Mouse (Mus musculus): ENCODE results near the gene Rbpj. TPM values are rescaled to one million over a fixed set of nuclear protein-coding genes. Genes with fewer than 3 reads are reported as not detected.

Gene Rbpj
- total and polyA plus RNA-seq, 3 experiments = 40.5 to 62.8 (median 61.3) TPM

DNA sequence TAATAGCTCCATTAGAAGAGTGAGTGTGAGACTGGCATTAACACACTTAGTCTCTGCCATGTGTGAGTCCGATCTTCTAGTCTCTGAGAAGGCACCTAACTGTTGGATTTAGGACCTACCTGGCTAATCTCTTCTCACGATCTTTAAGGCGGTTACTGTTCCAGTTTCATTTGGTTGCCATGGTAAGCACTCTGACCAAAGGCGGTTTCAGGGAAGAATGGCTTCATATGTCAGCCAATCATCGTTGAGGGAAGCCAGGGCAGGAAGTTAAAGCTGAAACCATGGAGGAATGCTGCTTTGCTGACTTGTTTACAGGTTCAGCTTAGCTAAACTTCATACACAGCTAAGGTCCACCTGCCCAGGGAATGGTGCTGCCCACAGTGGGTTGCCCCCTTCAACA is 41.4 kb downstream of the Rbpj start:
- Histone ChIP-seq H3K4me3 (replicated peaks in 1 of 3; ENCODE audit: low read depth in 2 of 3, low read length in 2 of 3, poor library complexity in 1 of 3) (no peak overlapping the region), H3K79me2 (replicated peaks; ENCODE audit: control insufficient read depth, extremely low read depth, insufficient read depth, poor library complexity, severe bottlenecking) (no peaks in the 10 kb centered on the region), H3K4me1 (ENCODE audit: control insufficient read depth in 1 of 2, insufficient read depth in 2 of 2) (peaks cover 42 to 84% of the 10 kb centered on the region in 2 experiments), H3K27ac (ENCODE audit: insufficient read depth, low read depth) (no peak overlapping the region), H3K4me2 (ENCODE audit: insufficient read depth, low read depth, poor library complexity, severe bottlenecking) (no peak overlapping the region), H3K9me3 (replicated peaks; ENCODE audit: low read length) (no peaks in the 10 kb centered on the region), H3K36me3 (replicated peaks in 1 of 2; ENCODE audit: control insufficient read depth in 1 of 2, insufficient read depth in 1 of 2, low read length in 1 of 2) (no peaks in the 10 kb centered on the region), H3K27me3 (replicated peaks) (no peaks in the 10 kb centered on the region), H3K9ac (ENCODE audit: insufficient read depth, low read depth) (no peak overlapping the region)
- TF ChIP-seq MAZ (IDR thresholded peaks at IDR 0.05; ENCODE audit: low read depth, low read length) (no peak), KAT2A (IDR thresholded peaks at IDR 0.05; ENCODE audit: insufficient replicate concordance, low read length) (no peak), MEF2A (IDR thresholded peaks at IDR 0.05; ENCODE audit: borderline replicate concordance, low read depth, low read length) (no peak), NELFE (IDR thresholded peaks at IDR 0.05; ENCODE audit: low read depth, low read length) (no peak), SIN3A (IDR thresholded peaks at IDR 0.05; ENCODE audit: low read length) (no peak), ZNF384 (IDR thresholded peaks at IDR 0.05; ENCODE audit: low read depth, low read length) (no peak), USF2 (conservative IDR thresholded peaks at IDR 0.05; ENCODE audit: low read depth, low read length) (no peak), JUN (IDR thresholded peaks at IDR 0.05; ENCODE audit: insufficient read depth, low read depth, low read length) (no peak), SMC3 (IDR thresholded peaks at IDR 0.05; ENCODE audit: low read depth, low read length) (no peak), MAX (IDR thresholded peaks at IDR 0.05; ENCODE audit: low read length) (no peak), CHD1 (IDR thresholded peaks at IDR 0.05; ENCODE audit: low read depth, low read length) (no peak), GABPA (IDR thresholded peaks at IDR 0.05; ENCODE audit: insufficient replicate concordance, low read depth, low read length) (no peak), ZC3H11A (IDR thresholded peaks at IDR 0.05; ENCODE audit: low read depth, low read length) (no peak), ZMIZ1 (IDR thresholded peaks at IDR 0.05; ENCODE audit: low read depth, low read length) (no peak), UBTF (IDR thresholded peaks at IDR 0.05; ENCODE audit: low read depth, low read length) (no peak), E2F4 (IDR thresholded peaks at IDR 0.05; ENCODE audit: insufficient replicate concordance, low read depth, low read length) (no peak), POLR2AphosphoS2 (IDR thresholded peaks at IDR 0.05; ENCODE audit: low read depth, low read length) (no peak), ETS1 (conservative IDR thresholded peaks at IDR 0.05; ENCODE audit: low read depth, low read length) (no peak), HCFC1 (IDR thresholded peaks at IDR 0.05; ENCODE audit: low read depth, low read length) (no peak)
- in situ Hi-C loops (cut with MboI; ENCODE audit: low pct_ligation_motif_present, low pct_unique_long_range_greater_than_20kb, low sequenced_read_pairs) (no loop called here), dilution Hi-C loops (cut with MboI; ENCODE audit: extremely low pct_ligation_motif_present, extremely low pct_unique_long_range_greater_than_20kb, low sequenced_read_pairs) (no loop called here)
- no peak for DNase-seq (ENCODE audit: extremely low read depth)

DNA sequence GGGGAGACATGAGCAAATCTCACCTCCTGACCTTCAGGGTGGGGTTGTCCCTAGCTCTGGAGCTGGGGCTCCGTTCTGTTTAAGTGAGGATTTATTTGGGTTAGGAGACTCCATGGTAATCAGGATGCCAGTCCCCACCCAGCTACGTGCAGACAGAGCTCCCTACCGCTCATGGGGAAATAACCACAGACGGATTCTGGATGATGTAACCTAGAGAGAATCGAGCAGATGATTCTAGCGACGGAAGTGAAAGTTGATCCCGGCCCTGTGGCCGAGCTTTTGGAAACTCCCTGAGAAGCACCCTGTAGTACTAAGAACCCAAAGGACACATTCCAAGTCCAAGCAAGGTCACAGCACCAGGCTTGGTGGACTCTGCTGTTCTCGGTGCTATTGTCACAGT is 43.5 kb downstream of the Rbpj start:
- dilution Hi-C loops (cut with MboI; ENCODE audit: extremely low pct_ligation_motif_present, extremely low pct_unique_long_range_greater_than_20kb, low sequenced_read_pairs) = no loop called here
- peak overlapping the region; percentile 42 for H3K9ac ChIP-seq (ENCODE audit: insufficient read depth, low read depth)
- H3K79me2 ChIP-seq (replicated peaks; ENCODE audit: control insufficient read depth, extremely low read depth, insufficient read depth, poor library complexity, severe bottlenecking) = no peaks in the 10 kb centered on the region
- peaks cover 35 to 72% of the 10 kb centered on the region in 2 experiments for H3K4me1 ChIP-seq (ENCODE audit: control insufficient read depth in 1 of 2, insufficient read depth in 2 of 2)
- H3K36me3 ChIP-seq (replicated peaks in 1 of 2; ENCODE audit: control insufficient read depth in 1 of 2, insufficient read depth in 1 of 2, low read length in 1 of 2) = no peaks in the 10 kb centered on the region
- H3K9me3 ChIP-seq (replicated peaks; ENCODE audit: low read length) = no peaks in the 10 kb centered on the region
- peak; percentile 92 for DNase-seq (ENCODE audit: extremely low read depth)
- no peaks in the 10 kb centered on the region for H3K27me3 ChIP-seq (replicated peaks)
- in situ Hi-C loops (cut with MboI; ENCODE audit: low pct_ligation_motif_present, low pct_unique_long_range_greater_than_20kb, low sequenced_read_pairs) = no loop called here
- peak overlapping the region; percentile 90 for H3K27ac ChIP-seq (ENCODE audit: insufficient read depth, low read depth)
- peak overlapping the region in 1 of 3 experiments; percentile 22 for H3K4me3 ChIP-seq (replicated peaks in 1 of 3; ENCODE audit: low read depth in 2 of 3, low read length in 2 of 3, poor library complexity in 1 of 3)
- H3K4me2 ChIP-seq (ENCODE audit: insufficient read depth, low read depth, poor library complexity, severe bottlenecking) = peak overlapping the region; percentile 61
- TF ChIP-seq UBTF (IDR thresholded peaks at IDR 0.05; ENCODE audit: low read depth, low read length) (0 out of 2 replicates have a peak, but pooled peaks have one; percentile 59), RAD21 (IDR thresholded peaks at IDR 0.05; ENCODE audit: low read depth, low read length) (peak; percentile 34), RCOR1 (conservative IDR thresholded peaks at IDR 0.05; ENCODE audit: low read depth, low read length) (no peak), ZMIZ1 (IDR thresholded peaks at IDR 0.05; ENCODE audit: low read depth, low read length) (peak; percentile 63; the same call in 1 of the 2 replicates), CHD2 (IDR thresholded peaks at IDR 0.05; ENCODE audit: low read length) (peak; percentile 55; the same call in 1 of the 2 replicates), SMC3 (IDR thresholded peaks at IDR 0.05; ENCODE audit: low read depth, low read length) (peak; percentile 31; the same call in 1 of the 2 replicates), NELFE (IDR thresholded peaks at IDR 0.05; ENCODE audit: low read depth, low read length) (peak; percentile 44; the same call in 1 of the 2 replicates), CHD1 (IDR thresholded peaks at IDR 0.05; ENCODE audit: low read depth, low read length) (no peak; the same call in 1 of the 2 replicates), JUN (IDR thresholded peaks at IDR 0.05; ENCODE audit: insufficient read depth, low read depth, low read length) (peak; percentile 80), BHLHE40 (IDR thresholded peaks at IDR 0.05; ENCODE audit: low read depth, low read length) (peak; percentile 85), E2F4 (IDR thresholded peaks at IDR 0.05; ENCODE audit: insufficient replicate concordance, low read depth, low read length) (no peak), KAT2A (IDR thresholded peaks at IDR 0.05; ENCODE audit: insufficient replicate concordance, low read length) (no peak), MEF2A (IDR thresholded peaks at IDR 0.05; ENCODE audit: borderline replicate concordance, low read depth, low read length) (peak; percentile 90), HCFC1 (IDR thresholded peaks at IDR 0.05; ENCODE audit: low read depth, low read length) (peak; percentile 42), GABPA (IDR thresholded peaks at IDR 0.05; ENCODE audit: insufficient replicate concordance, low read depth, low read length) (no peak; the same call in 1 of the 2 replicates), TCF12 (IDR thresholded peaks at IDR 0.05; ENCODE audit: low read depth, low read length) (peak; percentile 86), PAX5 (IDR thresholded peaks at IDR 0.05; ENCODE audit: low read length) (no peak), ZNF384 (IDR thresholded peaks at IDR 0.05; ENCODE audit: low read depth, low read length) (peak; percentile 18; the same call in 1 of the 2 replicates), TBP (conservative IDR thresholded peaks at IDR 0.05; ENCODE audit: low read depth, low read length) (peak; percentile 90), IRF4 (IDR thresholded peaks at IDR 0.05; ENCODE audit: low read depth, low read length) (peak; percentile 97), ZKSCAN1 (IDR thresholded peaks at IDR 0.05; ENCODE audit: borderline replicate concordance, low read depth, low read length) (no peak), USF1 (IDR thresholded peaks at IDR 0.05; ENCODE audit: low read depth, low read length) (no peak), POLR2A (IDR thresholded peaks at IDR 0.05; ENCODE audit: low read depth, low read length) (no peak)
